Mouse (Mus musculus) C2C12 (cell line): ENCODE measurements at regions not wholly inside any gene's neighbourhood (a gene's known extent, or its start where the extent isn't known, plus 50 kb on each side); places are given as distances from the start of the nearest gene placed in this dataset.

Experiments used
- H3K27me3 ChIP-seq: one replicate; pipeline ENCODE4 v1.6.1; 2011; ENCODE audit not compliant: control insufficient read depth, insufficient read depth, insufficient read length
- H3K36me3 ChIP-seq: one replicate; pipeline ENCODE4 v1.6.1; 2011; ENCODE audit not compliant: control insufficient read depth, insufficient read depth
- H3K4me3 ChIP-seq: one replicate; pipeline ENCODE4 v1.5.1; 2011; ENCODE audit warnings: mild to moderate bottlenecking, control low read depth; ENCODE audit not compliant: poor library complexity, insufficient read depth, severe bottlenecking
- H3K79me2 ChIP-seq: one replicate; pipeline ENCODE4 v1.6.1; 2011; ENCODE audit not compliant: control insufficient read depth, insufficient read depth
- H3K79me3 ChIP-seq: one replicate; pipeline ENCODE4 v1.6.1; 2011; ENCODE audit warnings: low read depth, control low read depth
- H3ac ChIP-seq: one replicate; pipeline ENCODE3; 2011; ENCODE audit warnings: low read depth; ENCODE audit not compliant: control insufficient read depth, insufficient read length
- CEBPB ChIP-seq: IDR thresholded peaks from one replicate; pipeline ENCODE4 v1.6.1; 2011; ENCODE audit warnings: low read depth, mild to moderate bottlenecking, control low read depth, moderate library complexity
- CTCF ChIP-seq: IDR thresholded peaks from one replicate; pipeline ENCODE4 v1.5.1; 2011; ENCODE audit not compliant: control insufficient read depth, insufficient read depth, insufficient read length
- FOSL1 ChIP-seq: IDR thresholded peaks from one replicate; pipeline ENCODE4 v1.8.0; 2011; ENCODE audit warnings: mild to moderate bottlenecking, low read length; ENCODE audit not compliant: poor library complexity, insufficient read depth, severe bottlenecking
- MAX ChIP-seq: IDR thresholded peaks from one replicate; pipeline ENCODE4 v1.6.1; 2011; ENCODE audit warnings: mild to moderate bottlenecking, control low read depth
- MYOD1 ChIP-seq: IDR thresholded peaks from one replicate; pipeline ENCODE4 v1.6.1; 2011; ENCODE audit warnings: low read depth; ENCODE audit not compliant: control insufficient read depth, insufficient read length
- MYOG ChIP-seq: IDR thresholded peaks from one replicate; pipeline ENCODE4 v1.6.1; 2011; ENCODE audit not compliant: control insufficient read depth, insufficient read length; ENCODE audit errors: extremely low read depth
- USF1 ChIP-seq: IDR thresholded peaks from one replicate; pipeline ENCODE4 v1.6.1; 2011; ENCODE audit warnings: low read depth, mild to moderate bottlenecking, control low read depth, moderate library complexity

GRCm38 (mm10) chr17:84903625-84904337, 52.8 kb upstream of the Ppm1b start:
- no peak overlapping the region for H3K4me3 ChIP-seq
- no peaks in the 10 kb centered on the region for H3K27me3 ChIP-seq
- no peaks in the 10 kb centered on the region for H3K36me3 ChIP-seq
- H3K79me3 ChIP-seq = no peaks in the 10 kb centered on the region
- H3K79me2 ChIP-seq = no peaks in the 10 kb centered on the region
- TF ChIP-seq CTCF (no peak), CEBPB (no peak), MYOG (no peak), MYOD1 (no peak), USF1 (no peak), FOSL1 (no peak), MAX (no peak)
- no peak overlapping the region for H3ac ChIP-seq
